Mouse (Mus musculus) right cerebral cortex, postnatal 36 days (tissue): ENCODE measurements around the gene Cd300ld2.
A peak's percentile ranks its signal among the peaks of the same experiment; 100 is the strongest.
"Not testable (repeated sequence)": the region's sequence is repeated elsewhere in the genome, so short reads cannot be mapped to it uniquely, and the experiment has no call there.

Experiments used
- DNase-seq, 2 experiments: peaks; one replicate each; pipeline ENCODE4 v3.0.0; 2022; ENCODE audit warnings: low spot score in 2 of 2, mixed read lengths in 1 of 2

The Cd300ld2 gene

DNA sequence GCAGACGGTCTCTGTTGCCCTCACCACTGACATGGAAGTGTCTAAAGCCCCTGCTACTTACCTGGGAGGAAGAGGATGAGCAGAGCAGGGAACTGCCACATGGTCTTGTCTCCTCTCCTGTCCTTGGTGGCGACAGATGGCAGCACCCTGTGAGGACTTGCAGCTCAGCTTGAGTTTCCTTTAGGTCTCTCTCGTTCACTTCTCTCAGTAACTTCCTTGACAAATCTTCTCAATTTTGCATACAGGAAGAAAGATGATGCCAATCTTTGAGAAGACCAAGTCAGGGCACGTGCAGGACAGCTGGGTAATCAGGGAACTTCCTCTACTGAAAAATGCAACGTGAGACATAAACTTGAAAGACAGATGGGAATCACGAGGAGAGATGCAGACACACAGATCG is at the start of gene Cd300ld2:
Gene Cd300ld2, minus strand, starts transcription at position 101 of the 400 bp plus-strand sequence.
- DNase-seq = not testable (repeated sequence)

DNA sequence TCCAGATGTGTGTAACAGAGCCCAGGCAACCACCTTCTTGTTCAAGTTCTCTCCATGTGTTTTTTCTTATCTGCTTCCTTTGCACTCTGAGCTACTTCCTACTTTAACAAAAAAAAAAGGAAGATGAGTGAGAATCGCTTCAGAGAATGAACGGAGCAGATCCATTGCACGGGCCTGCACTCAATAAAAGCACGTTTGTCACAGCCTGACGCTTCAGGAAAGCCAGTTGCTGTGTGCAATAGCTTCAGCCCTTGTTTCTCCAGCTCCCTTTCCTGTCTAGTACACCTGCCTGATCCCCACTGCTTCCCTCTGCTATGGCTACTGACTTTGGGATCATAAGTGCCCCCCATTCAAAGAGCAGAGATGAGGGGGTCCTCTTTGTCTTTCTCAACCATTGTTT is 46.1 kb upstream of the Cd300ld2 start, which contains the start of gene Cd300e:
Gene Cd300e, minus strand, starts transcription at position 101 of the 400 bp plus-strand sequence.
- DNase-seq = no peak

DNA sequence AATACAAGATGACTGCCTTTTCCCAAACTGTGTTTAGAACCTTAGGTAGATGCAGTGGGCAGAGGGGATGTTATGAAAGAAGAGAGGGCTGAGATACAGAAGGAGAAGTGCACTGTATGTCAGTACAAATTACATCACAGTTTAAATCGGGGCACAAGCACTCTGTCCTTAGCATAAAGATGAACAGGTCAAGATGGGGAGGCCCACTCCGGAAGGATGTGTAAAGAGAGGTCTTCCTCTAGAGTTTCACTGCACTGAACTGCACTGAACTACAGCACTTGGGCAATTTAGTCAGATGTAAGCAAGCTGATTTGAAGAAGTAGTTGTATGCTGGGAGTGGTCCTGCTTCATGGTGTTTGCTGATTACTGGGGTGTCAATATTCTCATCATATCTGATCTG is 43.8 kb upstream of the Cd300ld2 start:
- DNase-seq = no peak

DNA sequence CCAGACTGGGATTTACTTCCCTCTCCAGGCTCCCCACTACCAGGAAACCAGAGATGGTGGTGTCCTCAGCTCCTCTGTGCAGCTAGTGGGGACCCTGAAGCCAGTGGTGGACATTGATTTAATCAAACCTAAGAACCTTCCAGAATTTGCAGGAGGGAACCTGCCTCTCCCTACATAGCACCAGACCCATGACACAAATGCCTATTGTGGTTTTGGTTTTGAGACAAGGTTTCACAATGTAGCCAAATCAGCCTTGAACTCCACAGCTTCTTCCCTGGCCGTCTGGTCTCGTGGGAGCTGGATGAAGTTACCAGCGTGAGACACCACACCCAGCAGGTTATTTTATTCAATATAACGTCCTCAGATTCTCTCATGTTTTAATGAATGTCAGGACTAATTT is 42.7 kb upstream of the Cd300ld2 start:
- DNase-seq = no peak

DNA sequence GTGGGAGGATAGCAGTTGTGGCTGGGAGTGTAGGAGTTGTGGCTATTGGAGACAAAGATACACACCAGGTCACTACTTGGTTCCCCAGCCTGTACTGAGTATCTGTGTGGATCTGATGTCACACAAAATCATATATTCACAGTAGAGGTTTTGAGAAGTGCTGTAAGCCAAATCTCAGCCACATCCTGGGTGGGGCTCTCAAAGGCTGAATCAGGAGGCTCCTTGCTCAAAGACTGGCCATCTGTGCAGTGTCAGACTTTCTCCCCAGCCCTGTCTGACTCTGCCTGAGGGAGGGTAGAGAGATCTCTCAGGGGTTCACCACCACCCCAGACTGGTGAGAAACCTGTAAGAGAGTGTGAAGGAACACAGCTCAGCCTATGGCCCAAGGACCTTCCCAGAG is 38.5 kb upstream of the Cd300ld2 start:
- DNase-seq = no peak

DNA sequence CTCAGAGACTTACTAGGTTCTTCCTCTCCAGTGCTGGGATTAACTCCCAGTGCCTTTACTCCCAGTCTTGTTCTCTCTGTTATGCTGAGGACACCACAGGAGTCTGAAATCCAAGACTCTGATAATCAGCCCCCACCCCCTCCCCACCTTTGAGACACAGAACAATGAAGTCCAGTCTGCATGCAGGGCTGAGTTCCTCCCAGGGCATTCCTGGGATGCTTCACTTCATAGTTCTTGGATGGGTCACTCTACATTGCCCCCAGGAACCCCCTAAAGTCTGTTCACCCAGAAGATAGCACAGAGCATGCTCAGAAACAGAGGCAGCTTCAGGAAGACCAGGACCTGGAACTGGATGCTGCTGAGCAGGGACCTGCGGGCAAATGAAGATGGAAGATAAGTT is 37.0 kb upstream of the Cd300ld2 start:
- no peak for DNase-seq

DNA sequence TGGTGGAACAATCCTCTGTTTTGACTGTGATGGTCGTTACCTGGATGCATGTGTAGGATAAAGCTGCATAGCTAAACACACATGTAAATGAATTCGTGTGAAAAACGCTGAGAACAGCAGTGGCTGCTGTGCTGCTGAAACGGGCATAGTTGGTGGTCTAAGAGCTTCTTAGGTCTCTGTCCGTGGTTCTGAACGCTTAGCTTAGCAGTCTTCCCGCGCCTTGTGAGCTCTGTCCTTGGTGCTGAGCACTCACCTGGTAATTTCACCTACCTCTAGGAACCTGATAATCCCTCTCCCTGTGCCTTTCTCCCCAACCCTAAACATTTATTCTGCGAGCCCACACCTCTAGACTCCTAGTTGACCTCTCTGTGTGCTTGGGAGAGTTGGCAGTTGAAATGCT is 36.2 kb upstream of the Cd300ld2 start:
- no peak for DNase-seq

DNA sequence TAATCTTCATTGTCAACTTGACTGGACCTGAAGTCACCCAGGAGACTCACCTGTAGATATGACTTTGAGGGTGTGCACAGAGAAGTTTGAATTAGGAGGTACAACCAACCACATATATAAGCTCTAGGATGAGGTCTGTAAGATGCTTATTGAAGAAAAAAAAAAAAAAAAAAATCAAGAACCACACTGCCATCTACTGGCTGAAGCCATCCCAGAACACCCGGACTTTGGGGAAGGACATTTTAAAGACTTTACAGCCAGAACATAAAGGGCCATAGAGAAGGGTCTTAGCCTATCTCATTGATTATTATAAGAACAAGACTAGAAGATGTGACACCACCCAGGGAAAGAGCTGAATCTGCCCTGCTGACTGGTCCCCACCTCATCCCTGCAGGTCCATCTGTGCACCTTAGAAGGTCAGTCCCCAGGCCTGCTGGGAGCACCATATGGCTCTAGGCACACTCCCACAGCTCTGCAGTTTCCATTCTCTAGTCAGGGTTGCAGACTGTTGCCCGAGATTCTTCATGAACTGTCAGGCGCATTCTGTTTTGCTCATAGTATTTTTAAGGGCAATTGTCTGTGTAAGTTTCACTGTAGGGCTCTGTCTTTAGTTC is 33.4 kb upstream of the Cd300ld2 start:
- DNase-seq = no peak

DNA sequence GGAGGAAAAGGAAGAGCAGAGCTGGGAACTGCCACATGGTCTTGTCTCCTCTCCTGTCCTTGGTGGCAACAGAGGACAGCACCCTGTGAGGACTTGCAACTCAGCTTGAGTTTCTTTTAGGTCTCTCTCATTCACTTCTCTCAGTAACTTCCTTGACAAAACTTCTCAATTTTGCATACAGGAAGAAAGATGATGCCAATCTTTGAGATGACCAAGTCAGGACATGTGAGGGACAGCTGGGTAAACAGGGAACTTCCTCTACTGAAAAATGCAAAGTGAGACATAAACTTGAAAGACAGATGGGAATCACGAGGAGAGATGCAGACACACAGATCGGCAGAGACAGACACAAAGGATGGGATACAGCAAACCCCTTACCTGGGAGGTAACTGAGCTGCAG is 32.3 kb upstream of the Cd300ld2 start, which contains the start of gene Cd300ld3:
Gene Cd300ld3, minus strand, starts transcription at position 151 of the 400 bp plus-strand sequence.
- DNase-seq = no peak

DNA sequence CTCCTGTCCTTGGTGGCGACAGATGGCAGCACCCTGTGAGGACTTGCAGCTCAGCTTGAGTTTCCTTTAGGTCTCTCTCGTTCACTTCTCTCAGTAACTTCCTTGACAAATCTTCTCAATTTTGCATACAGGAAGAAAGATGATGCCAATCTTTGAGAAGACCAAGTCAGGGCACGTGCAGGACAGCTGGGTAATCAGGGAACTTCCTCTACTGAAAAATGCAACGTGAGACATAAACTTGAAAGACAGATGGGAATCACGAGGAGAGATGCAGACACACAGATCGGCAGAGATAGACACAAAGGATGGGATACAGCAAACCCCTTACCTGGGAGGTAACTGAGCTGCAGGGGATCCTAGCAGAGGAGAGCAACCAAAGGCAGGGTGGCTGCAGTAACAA is 21.7 kb upstream of the Cd300ld2 start, which contains the start of gene Cd300ld5:
Gene Cd300ld5, minus strand, starts transcription at position 101 of the 400 bp plus-strand sequence.
- DNase-seq = not testable (repeated sequence)

DNA sequence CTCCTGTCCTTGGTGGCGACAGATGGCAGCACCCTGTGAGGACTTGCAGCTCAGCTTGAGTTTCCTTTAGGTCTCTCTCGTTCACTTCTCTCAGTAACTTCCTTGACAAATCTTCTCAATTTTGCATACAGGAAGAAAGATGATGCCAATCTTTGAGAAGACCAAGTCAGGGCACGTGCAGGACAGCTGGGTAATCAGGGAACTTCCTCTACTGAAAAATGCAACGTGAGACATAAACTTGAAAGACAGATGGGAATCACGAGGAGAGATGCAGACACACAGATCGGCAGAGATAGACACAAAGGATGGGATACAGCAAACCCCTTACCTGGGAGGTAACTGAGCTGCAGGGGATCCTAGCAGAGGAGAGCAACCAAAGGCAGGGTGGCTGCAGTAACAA is 10.9 kb upstream of the Cd300ld2 start, which contains the start of gene Cd300ld4:
Gene Cd300ld4, minus strand, starts transcription at position 101 of the 400 bp plus-strand sequence.
- not testable (repeated sequence) for DNase-seq

DNA sequence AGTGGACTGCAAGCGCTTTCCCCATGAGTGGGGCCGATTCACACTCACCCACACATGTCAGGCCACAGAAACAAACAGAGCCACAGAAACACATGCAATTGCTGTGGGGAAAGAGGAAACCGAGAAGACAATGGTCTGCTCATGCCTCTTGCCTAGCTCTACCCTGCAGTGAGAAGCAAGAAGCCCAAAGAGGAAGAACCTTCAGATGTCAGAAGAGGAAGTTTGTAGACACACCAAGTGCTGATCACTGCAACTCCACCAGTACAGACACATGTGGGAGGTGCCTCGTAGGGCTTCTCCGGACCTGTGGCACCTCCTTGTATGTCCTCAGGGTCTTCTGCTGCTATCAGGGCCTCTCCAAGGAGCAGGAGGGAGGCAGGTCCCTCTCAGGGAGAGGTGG is 11.9 kb downstream of the Cd300ld2 start:
- no peak for DNase-seq

DNA sequence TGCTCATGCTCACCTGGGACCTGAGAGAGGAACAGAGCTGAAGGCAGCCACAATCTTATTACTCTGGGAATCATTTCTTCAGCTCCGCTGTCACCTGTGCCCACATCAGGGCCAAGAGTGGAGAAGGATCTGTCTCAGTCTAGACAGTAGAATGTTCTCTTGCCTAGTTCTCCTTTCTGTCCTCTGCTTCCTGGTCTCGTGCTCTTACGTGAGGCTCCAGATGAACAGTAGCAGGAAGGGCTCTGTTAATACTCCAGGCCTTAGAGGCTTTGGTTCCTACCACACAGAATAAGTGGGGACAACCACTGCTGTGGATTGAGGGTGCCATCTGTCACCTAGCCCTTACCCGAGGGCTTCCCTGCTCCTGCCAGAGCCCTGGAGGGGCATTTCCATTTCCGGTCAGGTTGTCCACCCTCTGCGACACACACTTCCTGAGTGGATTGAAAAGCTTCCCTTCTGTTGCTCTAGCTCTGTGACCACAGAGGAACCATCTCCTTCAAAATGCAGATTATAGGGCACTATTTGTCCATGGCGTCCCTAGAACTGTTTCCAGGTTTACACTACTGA is 14.4 kb downstream of the Cd300ld2 start, which contains the start of gene Cd300c2:
Gene Cd300c2, minus strand, starts transcription at position 407 of the 567 bp plus-strand sequence.
- no peak for DNase-seq

DNA sequence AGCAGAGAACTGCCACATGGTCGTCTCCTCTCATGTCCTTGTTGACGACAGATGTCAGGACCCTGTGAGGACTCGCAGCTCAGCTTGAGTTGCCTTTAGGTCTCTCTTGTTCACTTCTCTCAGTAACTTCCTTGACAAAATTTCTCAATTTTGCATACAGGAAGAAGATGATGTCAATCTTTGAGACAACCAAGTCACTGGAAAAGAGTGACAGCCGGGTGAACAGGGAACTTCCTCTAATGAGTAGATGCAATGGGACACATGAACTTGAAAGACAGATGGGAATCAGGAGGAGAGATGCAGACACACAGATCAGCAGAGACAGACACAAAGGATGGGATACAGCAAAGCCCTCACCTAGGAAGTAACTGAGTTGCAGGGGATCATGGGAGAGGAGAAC is 26.2 kb downstream of the Cd300ld2 start, which contains the start of gene Cd300ld:
Gene Cd300ld, minus strand, starts transcription at position 130 of the 400 bp plus-strand sequence.
- no peak for DNase-seq

DNA sequence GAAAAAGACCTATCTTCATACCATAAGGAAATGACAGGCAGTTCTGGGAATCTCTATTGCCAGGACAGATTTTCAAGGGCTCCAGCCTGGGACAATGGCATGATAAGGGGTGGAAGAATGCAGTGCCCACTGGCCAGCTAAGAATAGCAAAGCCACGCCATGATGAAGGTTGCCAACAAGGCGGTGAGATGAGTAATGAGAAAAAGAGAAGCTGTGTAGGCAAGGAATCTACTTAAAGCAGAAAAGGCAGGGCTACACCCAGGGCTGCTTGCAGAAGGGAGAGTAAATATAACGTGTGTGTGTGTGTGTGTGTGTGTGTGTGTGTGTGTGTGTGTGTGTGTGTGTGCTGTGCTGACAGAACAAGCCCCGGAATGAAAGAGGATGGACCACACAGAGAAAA is 34.1 kb downstream of the Cd300ld2 start:
- DNase-seq = peak in 1 of 2 experiments; percentile 11

DNA sequence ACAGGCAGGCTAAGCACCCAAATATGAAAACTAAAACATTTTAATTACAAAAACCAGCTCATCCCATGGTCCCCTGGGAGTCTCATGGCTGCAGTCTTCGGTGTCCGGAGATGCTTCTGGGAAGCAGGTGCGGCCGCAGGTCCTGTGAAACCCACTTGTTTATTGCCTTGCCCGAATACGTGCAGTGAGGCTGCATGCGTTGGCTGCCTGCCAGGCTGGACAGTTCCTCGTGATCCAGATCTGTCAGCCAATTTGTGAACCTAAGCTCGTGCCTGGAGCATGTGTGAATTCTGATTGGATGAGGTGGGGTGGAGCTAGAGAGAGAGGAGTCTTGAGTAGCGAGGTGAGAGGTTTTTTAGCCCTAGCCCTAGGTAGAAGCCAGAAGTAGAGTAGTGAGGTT is 43.3 kb downstream of the Cd300ld2 start:
- no peak for DNase-seq

DNA sequence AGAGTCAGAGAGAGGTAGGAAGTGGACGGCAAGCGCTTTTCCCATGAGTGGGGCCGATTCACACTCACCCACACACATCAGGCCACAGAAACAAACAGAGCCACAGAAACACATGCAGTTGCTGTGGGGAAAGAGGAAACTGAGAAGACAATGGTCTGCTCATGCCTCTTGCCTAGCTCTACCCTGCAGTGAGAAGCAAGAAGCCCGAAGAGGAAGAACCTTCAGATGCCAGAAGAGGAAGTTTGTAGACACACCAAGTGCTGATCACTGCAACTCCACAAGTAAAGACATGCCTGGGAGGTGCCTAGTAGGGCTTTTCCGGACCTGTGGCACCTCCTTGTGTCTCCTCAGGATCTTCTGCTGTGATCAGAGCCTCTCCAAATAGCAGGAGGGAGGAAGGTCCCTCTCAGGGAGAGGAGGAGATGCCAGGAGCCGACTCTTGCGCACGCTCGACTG is 47.2 kb downstream of the Cd300ld2 start, which contains the start of gene Cd300c:
Gene Cd300c, minus strand, starts transcription at position 406 of the 456 bp plus-strand sequence.
- DNase-seq = no peak

DNA sequence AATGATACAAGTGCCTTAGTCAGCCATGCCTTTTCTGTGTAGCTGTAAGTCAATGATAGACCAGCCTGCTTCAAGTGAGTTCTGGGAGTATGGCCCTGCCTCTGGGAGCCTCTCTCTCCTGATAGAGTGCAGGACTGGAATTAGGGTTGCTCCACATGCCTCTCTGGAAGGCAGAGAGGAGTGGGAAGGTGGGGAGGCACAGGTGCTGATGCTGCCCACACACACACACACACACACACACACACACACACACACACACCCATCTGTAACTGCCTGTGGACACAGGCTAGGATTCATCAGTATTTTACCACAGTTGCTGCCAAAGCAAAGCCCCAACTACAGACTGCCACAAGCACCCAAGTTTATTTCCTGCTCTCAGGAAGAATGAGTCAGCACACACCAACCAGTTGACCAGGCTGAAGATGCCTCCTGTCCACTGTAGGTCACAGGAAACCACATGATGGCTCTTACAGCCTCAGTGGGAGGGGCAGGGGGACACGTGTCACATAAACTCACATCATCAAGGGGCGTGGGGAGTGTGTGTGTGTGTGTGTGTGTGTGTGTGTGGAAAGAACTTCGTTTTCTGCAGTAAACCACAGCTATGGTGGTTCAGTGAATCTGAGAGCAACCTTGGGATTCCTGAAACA is 50.7 kb downstream of the Cd300ld2 start:
- no peak for DNase-seq

DNA sequence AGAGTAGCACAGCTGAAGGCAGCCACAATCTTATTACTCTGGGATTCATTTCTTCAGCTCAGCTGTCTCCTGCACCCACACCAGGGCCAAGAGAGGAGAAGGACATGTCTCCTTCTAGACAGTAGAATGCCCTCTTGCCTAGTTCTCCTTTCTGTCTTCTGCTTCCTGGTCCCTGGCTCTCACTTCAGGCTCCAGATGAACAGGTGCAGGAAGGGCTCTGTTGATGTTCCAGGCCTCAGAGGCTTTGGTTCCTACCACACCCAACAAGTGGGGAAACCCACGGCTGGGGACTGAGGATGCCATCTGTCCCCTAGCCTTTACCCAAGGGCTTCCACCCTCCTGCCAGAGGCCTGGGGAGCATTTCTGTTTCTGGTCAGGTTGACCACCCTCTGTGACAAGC is 55.6 kb downstream of the Cd300ld2 start:
- DNase-seq = no peak
